Mouse (Mus musculus): Measurements from ENCODE around the gene Pex16. TPM values are rescaled to one million over a fixed set of nuclear protein-coding genes. Genes with fewer than 3 reads are reported as not detected.

The Pex16 gene
- polyA plus RNA-seq, 1 experiment from 2014 or later, result 20.8 TPM

DNA sequence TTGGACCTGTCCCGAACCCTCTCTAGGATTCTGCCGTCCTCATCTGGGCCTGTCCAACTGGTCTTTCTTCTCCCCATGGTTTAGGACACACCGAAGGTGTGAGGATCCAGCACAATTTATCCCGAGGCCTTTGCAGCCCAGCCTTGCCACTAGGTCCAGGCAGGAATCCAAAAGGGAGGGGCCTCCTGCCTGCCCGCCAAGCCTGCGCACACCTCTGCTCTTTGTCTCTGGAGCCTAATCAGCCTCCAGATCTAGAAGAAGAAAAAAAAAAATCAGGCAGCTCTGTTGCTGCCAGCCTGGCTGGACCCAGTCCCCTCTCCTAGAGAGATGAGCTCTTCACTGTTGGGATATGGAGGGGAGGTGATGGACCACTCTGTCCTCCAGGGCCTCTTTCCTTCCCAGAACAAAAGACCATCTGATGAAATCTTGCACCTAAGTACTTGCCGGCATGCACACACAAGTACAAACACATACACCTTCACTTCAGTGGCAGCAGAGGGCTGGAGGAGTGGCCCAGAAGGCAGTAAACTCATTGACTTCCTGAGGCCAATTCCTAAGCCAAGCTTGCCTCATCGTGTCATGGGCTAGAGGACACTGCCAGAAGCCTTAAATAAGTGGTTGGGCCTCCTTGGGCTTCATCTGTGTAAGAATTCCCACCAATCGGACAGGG is 1.6 kb upstream of the Pex16 start:
- no peak overlapping the region for H3K27ac ChIP-seq (ENCODE audit: low read depth, low read length)
- peaks cover 16% of the 10 kb centered on the region for H3K4me1 ChIP-seq (replicated peaks; ENCODE audit: control insufficient read depth, insufficient read depth, low read length)
- no peak overlapping the region for H3K4me2 ChIP-seq (replicated peaks; ENCODE audit: low read depth, low read length)
- no peaks in the 10 kb centered on the region for H3K9me3 ChIP-seq (ENCODE audit: control insufficient read depth, low read length)
- no peaks in the 10 kb centered on the region for H3K36me3 ChIP-seq (ENCODE audit: control insufficient read depth, insufficient read depth, low read length)
- H3K27me3 ChIP-seq (ENCODE audit: control insufficient read depth, insufficient read depth, low read length), result peaks cover 11% of the 10 kb centered on the region
- no peak for ATAC-seq (ENCODE audit: low FRiP score)
- 47% methylated on average over 9 of the region's 9 CpGs for WGBS
- no peak overlapping the region for H3K4me3 ChIP-seq (ENCODE audit: low read depth, low read length)
- no peak overlapping the region for H3K9ac ChIP-seq (ENCODE audit: low read depth, low read length)
- no peak for DNase-seq (ENCODE audit: low spot score)

DNA sequence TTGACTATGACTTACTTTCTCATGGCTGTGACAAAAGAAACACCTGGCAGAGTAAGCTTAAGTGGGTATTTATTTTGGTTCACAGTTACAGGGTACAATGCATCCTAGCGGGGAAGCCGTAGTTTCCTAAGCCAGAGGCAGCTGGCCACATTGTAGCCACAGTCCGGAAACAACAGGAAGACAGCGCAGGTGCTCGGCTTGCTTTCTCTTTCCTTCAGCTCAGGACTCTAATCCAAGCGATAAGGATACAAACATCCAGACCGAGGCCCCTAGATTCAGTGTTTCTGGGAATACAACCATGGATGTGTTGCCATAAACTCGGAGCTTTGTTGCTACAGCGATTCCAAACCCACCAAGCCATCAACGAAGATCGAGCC is 1.1 kb upstream of the Pex16 start:
- 83% methylated on average over 11 of the region's 11 CpGs for WGBS
- H3K9ac ChIP-seq (ENCODE audit: low read depth, low read length), result no peak overlapping the region
- H3K4me2 ChIP-seq (replicated peaks; ENCODE audit: low read depth, low read length), result no peak overlapping the region
- H3K27ac ChIP-seq (ENCODE audit: low read depth, low read length), result no peak overlapping the region
- H3K4me3 ChIP-seq (ENCODE audit: low read depth, low read length), result no peak overlapping the region
- ATAC-seq (ENCODE audit: low FRiP score) (no peak), DNase-seq (ENCODE audit: low spot score) (no peak)
- H3K36me3 ChIP-seq (ENCODE audit: control insufficient read depth, insufficient read depth, low read length), result no peaks in the 10 kb centered on the region
- H3K9me3 ChIP-seq (ENCODE audit: control insufficient read depth, low read length), result no peaks in the 10 kb centered on the region
- H3K4me1 ChIP-seq (replicated peaks; ENCODE audit: control insufficient read depth, insufficient read depth, low read length), result peaks cover 16% of the 10 kb centered on the region
- H3K27me3 ChIP-seq (ENCODE audit: control insufficient read depth, insufficient read depth, low read length), result peaks cover 11% of the 10 kb centered on the region

DNA sequence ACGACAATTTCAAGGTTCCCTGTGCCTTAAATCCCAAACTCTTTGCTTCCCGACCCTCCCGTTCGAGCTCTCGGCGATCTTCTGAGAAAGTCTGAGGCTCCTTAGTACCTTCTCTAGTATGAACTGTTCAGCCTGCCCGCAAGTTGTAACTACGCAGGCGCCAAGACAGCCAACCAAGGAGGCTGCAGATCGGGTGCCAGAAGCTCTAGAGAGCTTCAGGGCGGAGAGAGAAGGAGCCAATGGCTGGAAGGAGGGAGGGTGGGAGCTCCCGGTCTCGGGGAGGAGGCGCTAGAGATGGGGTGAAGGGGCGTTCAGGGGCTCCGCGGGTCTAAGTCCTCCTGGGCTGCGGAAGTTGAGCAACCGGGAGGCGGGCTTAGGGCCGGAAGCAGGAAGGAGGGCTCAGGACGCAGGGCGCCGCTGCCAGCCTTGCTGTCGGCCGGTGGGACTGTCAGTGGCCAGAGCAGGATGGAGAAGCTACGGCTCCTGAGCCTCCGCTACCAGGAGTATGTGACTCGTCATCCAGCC is 685 bp downstream of the Pex16 start:
- peak overlapping the region; percentile 89 for H3K27ac ChIP-seq (ENCODE audit: low read depth, low read length)
- peak; percentile 92 for ATAC-seq (ENCODE audit: low FRiP score)
- H3K4me1 ChIP-seq (replicated peaks; ENCODE audit: control insufficient read depth, insufficient read depth, low read length), result peaks cover 16% of the 10 kb centered on the region
- H3K9me3 ChIP-seq (ENCODE audit: control insufficient read depth, low read length), result no peaks in the 10 kb centered on the region
- WGBS, result under 1% methylated on average over 27 of the region's 29 CpGs
- peak overlapping the region; percentile 65 for H3K4me2 ChIP-seq (replicated peaks; ENCODE audit: low read depth, low read length)
- no peaks in the 10 kb centered on the region for H3K36me3 ChIP-seq (ENCODE audit: control insufficient read depth, insufficient read depth, low read length)
- H3K9ac ChIP-seq (ENCODE audit: low read depth, low read length), result peak overlapping the region; percentile 52
- peak overlapping the region; percentile 70 for H3K4me3 ChIP-seq (ENCODE audit: low read depth, low read length)
- DNase-seq (ENCODE audit: low spot score), result peak; percentile 95
- H3K27me3 ChIP-seq (ENCODE audit: control insufficient read depth, insufficient read depth, low read length), result peaks cover 11% of the 10 kb centered on the region

GRCm38 (mm10) chr2:92375788-92376187 is 1.3 kb downstream of the Pex16 start:
- peak overlapping the region; percentile 65 for H3K4me2 ChIP-seq (replicated peaks; ENCODE audit: low read depth, low read length)
- peak overlapping the region; percentile 52 for H3K9ac ChIP-seq (ENCODE audit: low read depth, low read length)
- DNase-seq (ENCODE audit: low spot score) (no peak), ATAC-seq (ENCODE audit: low FRiP score) (no peak)
- peak overlapping the region; percentile 89; the same call in 1 of the 2 replicates for H3K27ac ChIP-seq (ENCODE audit: low read depth, low read length)
- H3K27me3 ChIP-seq (ENCODE audit: control insufficient read depth, insufficient read depth, low read length), result peaks cover 4% of the 10 kb centered on the region
- peaks cover 16% of the 10 kb centered on the region for H3K4me1 ChIP-seq (replicated peaks; ENCODE audit: control insufficient read depth, insufficient read depth, low read length)
- H3K36me3 ChIP-seq (ENCODE audit: control insufficient read depth, insufficient read depth, low read length), result no peaks in the 10 kb centered on the region
- H3K4me3 ChIP-seq (ENCODE audit: low read depth, low read length), result peak overlapping the region; percentile 70
- no peaks in the 10 kb centered on the region for H3K9me3 ChIP-seq (ENCODE audit: control insufficient read depth, low read length)
- WGBS, result 12% methylated on average over 10 of the region's 10 CpGs

- H3K9me3 ChIP-seq (ENCODE audit: control insufficient read depth, low read length), result no peaks in the 10 kb centered on the region
- H3K4me3 ChIP-seq (ENCODE audit: low read depth, low read length), result peak overlapping the region; percentile 70; the same call in 1 of the 2 replicates
- peak overlapping the region; percentile 65; the same call in 1 of the 2 replicates for H3K4me2 ChIP-seq (replicated peaks; ENCODE audit: low read depth, low read length)
- H3K4me1 ChIP-seq (replicated peaks; ENCODE audit: control insufficient read depth, insufficient read depth, low read length), result peaks cover 12% of the 10 kb centered on the region
- no peak for DNase-seq (ENCODE audit: low spot score)
- no peaks in the 10 kb centered on the region; the same call in 1 of the 2 replicates for H3K27me3 ChIP-seq (ENCODE audit: control insufficient read depth, insufficient read depth, low read length)
- no peaks in the 10 kb centered on the region for H3K36me3 ChIP-seq (ENCODE audit: control insufficient read depth, insufficient read depth, low read length)
- 0 out of 2 replicates have a peak overlapping the region, but pooled peaks have one; percentile 52 for H3K9ac ChIP-seq (ENCODE audit: low read depth, low read length)
- no peak for ATAC-seq (ENCODE audit: low FRiP score)
- no peak overlapping the region for H3K27ac ChIP-seq (ENCODE audit: low read depth, low read length)
- WGBS, result 87% methylated on average over 6 of the region's 6 CpGs
Observed at GRCm38 (mm10) chr2:92376300-92376699, 1.8 kb downstream of the Pex16 start.

DNA sequence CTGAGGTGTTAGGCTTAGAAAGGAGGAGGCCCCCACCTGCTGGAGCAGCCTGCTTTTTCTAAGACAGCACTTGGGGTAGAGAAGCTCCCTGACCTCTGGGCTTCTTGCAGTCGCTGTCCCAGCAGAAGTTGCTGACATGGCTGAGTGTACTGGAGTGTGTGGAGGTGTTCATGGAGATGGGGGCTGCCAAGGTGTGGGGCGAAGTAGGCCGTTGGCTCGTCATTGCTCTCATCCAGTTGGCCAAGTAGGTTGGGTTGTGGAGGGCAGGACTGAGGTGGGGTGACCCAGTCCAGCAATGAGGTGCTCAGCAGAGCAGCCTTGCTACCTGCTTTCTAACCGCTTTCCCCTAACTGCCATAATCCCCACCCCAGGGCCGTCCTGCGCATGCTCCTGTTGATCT is 2.8 kb downstream of the Pex16 start:
- ATAC-seq (ENCODE audit: low FRiP score) (no peak), DNase-seq (ENCODE audit: low spot score) (no peak)
- Histone ChIP-seq H3K4me3 (ENCODE audit: low read depth, low read length) (no peak overlapping the region), H3K4me2 (replicated peaks; ENCODE audit: low read depth, low read length) (no peak overlapping the region), H3K9me3 (ENCODE audit: control insufficient read depth, low read length) (no peaks in the 10 kb centered on the region), H3K9ac (ENCODE audit: low read depth, low read length) (no peak overlapping the region), H3K27me3 (ENCODE audit: control insufficient read depth, insufficient read depth, low read length) (no peaks in the 10 kb centered on the region; the same call in 1 of the 2 replicates), H3K4me1 (replicated peaks; ENCODE audit: control insufficient read depth, insufficient read depth, low read length) (peaks cover 4% of the 10 kb centered on the region; the same call in 1 of the 2 replicates), H3K27ac (ENCODE audit: low read depth, low read length) (no peak overlapping the region), H3K36me3 (ENCODE audit: control insufficient read depth, insufficient read depth, low read length) (no peaks in the 10 kb centered on the region)
- 94% methylated on average over 7 of the region's 7 CpGs for WGBS

- no peak overlapping the region for H3K4me3 ChIP-seq (ENCODE audit: low read depth, low read length)
- no peaks in the 10 kb centered on the region for H3K27me3 ChIP-seq (ENCODE audit: control insufficient read depth, insufficient read depth, low read length)
- peaks cover 4% of the 10 kb centered on the region; the same call in 1 of the 2 replicates for H3K4me1 ChIP-seq (replicated peaks; ENCODE audit: control insufficient read depth, insufficient read depth, low read length)
- peaks cover 10% of the 10 kb centered on the region for H3K36me3 ChIP-seq (ENCODE audit: control insufficient read depth, insufficient read depth, low read length)
- DNase-seq (ENCODE audit: low spot score) (no peak), ATAC-seq (ENCODE audit: low FRiP score) (no peak)
- WGBS, result 80% methylated on average over 17 of the region's 17 CpGs
- H3K4me2 ChIP-seq (replicated peaks; ENCODE audit: low read depth, low read length), result no peak overlapping the region
- H3K27ac ChIP-seq (ENCODE audit: low read depth, low read length), result no peak overlapping the region
- H3K9me3 ChIP-seq (ENCODE audit: control insufficient read depth, low read length), result no peaks in the 10 kb centered on the region
- H3K9ac ChIP-seq (ENCODE audit: low read depth, low read length), result no peak overlapping the region
Observed at GRCm38 (mm10) chr2:92379783-92380494, 5.5 kb downstream of the Pex16 start.

GRCm38 (mm10) chr2:92380495-92381050 is 6.1 kb downstream of the Pex16 start:
- DNase-seq (ENCODE audit: low spot score), result no peak
- H3K9ac ChIP-seq (ENCODE audit: low read depth, low read length), result no peak overlapping the region
- H3K27me3 ChIP-seq (ENCODE audit: control insufficient read depth, insufficient read depth, low read length), result no peaks in the 10 kb centered on the region
- no peak overlapping the region for H3K4me2 ChIP-seq (replicated peaks; ENCODE audit: low read depth, low read length)
- no peak for ATAC-seq (ENCODE audit: low FRiP score)
- H3K4me1 ChIP-seq (replicated peaks; ENCODE audit: control insufficient read depth, insufficient read depth, low read length), result peaks cover 4% of the 10 kb centered on the region; the same call in 1 of the 2 replicates
- WGBS, result 81% methylated on average over 6 of the region's 6 CpGs
- peaks cover 11% of the 10 kb centered on the region for H3K36me3 ChIP-seq (ENCODE audit: control insufficient read depth, insufficient read depth, low read length)
- H3K4me3 ChIP-seq (ENCODE audit: low read depth, low read length), result no peak overlapping the region
- no peak overlapping the region for H3K27ac ChIP-seq (ENCODE audit: low read depth, low read length)
- no peaks in the 10 kb centered on the region for H3K9me3 ChIP-seq (ENCODE audit: control insufficient read depth, low read length)

All from hindbrain, embryonic 11.5 days (tissue).